Mouse (Mus musculus) lung, embryonic 14.5 days (tissue): Measurements from ENCODE around the gene Cab39. TPM values are rescaled to one million over a fixed set of nuclear protein-coding genes. Genes with fewer than 3 reads are reported as not detected.
A peak's percentile ranks its signal among the peaks of the same experiment; 100 is the strongest.

ENCODE experiments used
- ATAC-seq: fragments of 200-750 bp; cut with Nextera tagmentation; 2 replicates; pipeline ENCODE4 v1.8.0; 2017; ENCODE audit warnings: mild to moderate bottlenecking, moderate TSS enrichment, moderate library complexity; ENCODE audit not compliant: insufficient read depth
- DNase-seq: peaks from one replicate; pipeline ENCODE4 v3.0.0-alpha.2; 2015
- H3K27ac ChIP-seq: fragments of 300-500 bp; sonication (generic); 2 replicates; pipeline ENCODE4 v1.5.1; 2014; ENCODE audit warnings: low read depth, mild to moderate bottlenecking, moderate library complexity
- H3K27me3 ChIP-seq: fragments of 300-500 bp; sonication (generic); 2 replicates; pipeline ENCODE4 v1.6.1; 2014; ENCODE audit warnings: low read length, control low read depth; ENCODE audit not compliant: insufficient read depth
- H3K36me3 ChIP-seq: fragments of 300-500 bp; sonication (generic); 2 replicates; pipeline ENCODE4 v1.6.1; 2014; ENCODE audit warnings: control low read depth; ENCODE audit not compliant: insufficient read depth
- H3K4me1 ChIP-seq: fragments of 300-500 bp; sonication (generic); 2 replicates; pipeline ENCODE4 v1.6.1; 2014; ENCODE audit warnings: antibody characterized with exemption, control low read depth; ENCODE audit not compliant: insufficient read depth
- H3K4me2 ChIP-seq: fragments of 300-500 bp; sonication (generic); 2 replicates; pipeline ENCODE4 v1.6.1; 2014; ENCODE audit warnings: mild to moderate bottlenecking
- H3K4me3 ChIP-seq: fragments of 300-500 bp; sonication (generic); 2 replicates; pipeline ENCODE4 v1.5.1; 2014; ENCODE audit warnings: low read depth, low read length
- H3K9ac ChIP-seq: fragments of 300-500 bp; sonication (generic); 2 replicates; pipeline ENCODE4 v1.6.1; 2014
- H3K9me3 ChIP-seq: fragments of 300-500 bp; sonication (generic); 2 replicates; pipeline ENCODE4 v1.6.1; 2016; ENCODE audit warnings: low read depth, low read length, control low read depth
- CTCF ChIP-seq: IDR thresholded peaks from 2 replicates; pipeline ENCODE4 v1.5.1; 2016; ENCODE audit warnings: antibody characterized with exemption, low read depth
- WGBS: fragments of 180-500 bp; shearing (Covaris S2); extraction: QIAGEN DNeasy Blood & Tissue Kit; methylation state at CpG from one replicate; pipeline ENCODE4 v1.1.7; 2014; 5-methylcytosine and 5-hydroxymethylcytosine counted together
- polyA plus RNA-seq: library from polyadenylated mRNA; unstranded; fragments of >200 nt; fragmentation: Nextera tagmentation; extraction: Ambion mirVana; gene quantifications from 2 replicates; pipeline ENCODE4 v1.2.1, GENCODE M21; 2014

Cab39 gene
- polyA plus RNA-seq, 1 experiment from 2014 or later: 49.3 TPM

DNA sequence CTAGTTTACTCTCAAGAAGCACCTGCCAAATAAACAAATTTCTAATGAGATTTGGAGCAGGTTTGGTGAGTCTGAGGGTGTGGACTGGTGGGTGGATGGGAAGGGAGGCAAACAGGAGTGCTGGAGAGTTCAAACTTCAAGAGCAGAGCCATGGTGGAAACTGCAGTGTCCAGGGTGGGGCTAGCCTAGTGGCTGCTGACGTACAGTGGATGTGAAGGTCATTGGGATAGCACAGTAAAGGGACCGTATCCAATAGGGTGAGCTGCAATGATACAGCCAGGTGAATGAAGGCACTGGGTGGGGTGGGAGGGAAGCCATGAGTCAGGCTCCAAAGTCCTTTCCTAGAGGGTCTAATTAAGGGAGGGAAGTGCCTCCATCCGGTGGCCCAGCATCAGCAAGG lies 2.7 kb upstream of the Cab39 start:
- Histone ChIP-seq H3K36me3 (no peaks in the 10 kb centered on the region), H3K9ac (no peak overlapping the region), H3K4me1 (0 out of 2 replicates have a peak, but pooled peaks cover 4% of the 10 kb centered on the region), H3K4me2 (no peak overlapping the region), H3K4me3 (no peak overlapping the region), H3K27me3 (no peaks in the 10 kb centered on the region), H3K9me3 (no peaks in the 10 kb centered on the region), H3K27ac (no peak overlapping the region)
- DNase-seq: no peak
- 65% methylated on average over 3 of the region's 3 CpGs for WGBS
- TF ChIP-seq CTCF: no peak
- ATAC-seq: no peak

DNA sequence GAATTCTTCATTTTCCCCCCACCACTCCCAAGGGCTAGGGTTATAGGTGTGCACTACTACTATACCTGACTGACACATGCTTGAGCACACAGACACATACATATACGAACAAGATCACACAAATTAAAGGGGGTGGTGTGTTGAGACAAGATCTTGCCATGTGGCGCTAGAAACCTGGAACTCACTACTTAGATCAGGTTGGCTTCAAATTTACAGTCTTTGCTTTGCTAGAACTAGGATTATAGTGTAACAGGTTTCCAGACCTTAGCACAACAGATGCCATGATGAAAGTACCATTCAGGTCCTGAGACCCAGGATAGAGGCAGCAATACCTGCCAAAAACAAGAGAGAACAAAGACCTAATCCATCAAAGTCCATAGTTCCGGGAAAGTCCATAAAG lies 1.8 kb upstream of the Cab39 start:
- H3K27ac ChIP-seq: no peak overlapping the region
- no peak for ATAC-seq
- no peaks in the 10 kb centered on the region for H3K27me3 ChIP-seq
- WGBS: 78% methylated on average over 3 of the region's 3 CpGs
- no peak overlapping the region for H3K4me3 ChIP-seq
- 0 out of 2 replicates have a peak, but pooled peaks cover 3% of the 10 kb centered on the region for H3K36me3 ChIP-seq
- no peak for DNase-seq
- H3K4me2 ChIP-seq: no peak overlapping the region
- no peak overlapping the region for H3K9ac ChIP-seq
- H3K9me3 ChIP-seq: no peaks in the 10 kb centered on the region
- no peak for TF ChIP-seq CTCF
- H3K4me1 ChIP-seq: 0 out of 2 replicates have a peak, but pooled peaks cover 4% of the 10 kb centered on the region

DNA sequence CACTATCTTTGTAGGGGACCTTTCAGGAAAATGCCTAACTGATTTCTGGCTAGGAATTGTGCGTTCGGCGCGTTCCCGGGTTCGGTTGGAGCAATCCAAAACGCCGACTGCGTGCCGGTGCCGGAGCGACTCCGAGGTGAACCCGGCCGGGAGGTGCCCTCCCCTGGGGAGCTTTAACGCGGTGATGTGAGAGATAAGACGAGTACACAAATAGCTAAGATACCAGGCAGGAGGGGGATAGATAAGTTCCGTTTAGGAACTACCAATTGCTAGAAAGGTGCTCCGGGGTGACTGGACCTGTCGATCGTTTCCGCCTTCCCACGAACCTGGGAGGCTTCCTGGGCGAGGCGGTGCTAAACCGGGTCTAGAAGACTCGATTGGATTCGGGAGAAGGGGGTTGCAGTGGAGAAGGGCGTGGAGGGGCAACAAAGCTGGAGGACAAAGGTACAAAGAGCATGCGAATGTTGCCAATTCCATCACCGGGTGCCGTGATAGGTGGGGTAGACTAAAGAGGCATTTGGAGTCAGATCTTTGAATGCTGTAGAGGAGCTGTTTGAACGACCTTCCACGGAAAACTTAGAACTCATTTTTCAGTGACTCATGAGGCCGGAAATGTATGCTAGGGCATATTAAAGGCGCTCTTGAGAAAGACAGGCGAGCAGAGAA lies 998 bp downstream of the Cab39 start:
- DNase-seq (peak; percentile 62), ATAC-seq (peak; percentile 25; the same call in 1 of the 2 replicates)
- Histone ChIP-seq H3K4me3 (peak overlapping the region; percentile 96), H3K27ac (peak overlapping the region; percentile 95), H3K36me3 (0 out of 2 replicates have a peak, but pooled peaks cover 3% of the 10 kb centered on the region), H3K9me3 (no peaks in the 10 kb centered on the region), H3K9ac (peak overlapping the region; percentile 95), H3K4me1 (0 out of 2 replicates have a peak, but pooled peaks cover 4% of the 10 kb centered on the region), H3K4me2 (peak overlapping the region; percentile 80), H3K27me3 (no peaks in the 10 kb centered on the region)
- TF ChIP-seq CTCF: no peak
- under 1% methylated on average over 38 of the region's 38 CpGs for WGBS

DNA sequence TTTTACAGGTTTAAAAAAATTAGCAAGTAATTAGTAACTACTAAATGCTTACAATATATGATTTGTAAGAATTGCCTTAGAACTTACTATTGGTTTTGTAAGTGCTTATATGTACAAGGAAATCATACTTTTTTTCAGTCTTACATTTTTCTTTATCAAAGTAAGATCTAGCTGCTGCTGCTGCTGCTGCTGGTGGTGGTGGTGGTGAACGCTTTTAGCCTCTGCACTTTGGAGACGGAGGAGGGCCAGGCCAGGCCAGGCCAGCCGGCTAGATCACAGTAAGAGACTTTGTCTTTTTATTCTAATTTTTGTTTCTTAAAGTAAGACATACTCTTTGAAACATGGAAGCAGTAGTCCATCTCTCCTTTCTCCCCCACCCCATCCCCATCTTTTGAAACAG lies 2.0 kb downstream of the Cab39 start:
- DNase-seq: no peak
- 55% methylated on average over 3 of the region's 3 CpGs for WGBS
- no peak for ATAC-seq
- no peak overlapping the region for H3K27ac ChIP-seq
- H3K9ac ChIP-seq: no peak overlapping the region
- H3K4me2 ChIP-seq: peak overlapping the region; percentile 43
- no peak for TF ChIP-seq CTCF
- H3K4me3 ChIP-seq: peak overlapping the region; percentile 15
- H3K4me1 ChIP-seq: 0 out of 2 replicates have a peak, but pooled peaks cover 4% of the 10 kb centered on the region
- 0 out of 2 replicates have a peak, but pooled peaks cover 3% of the 10 kb centered on the region for H3K36me3 ChIP-seq
- no peaks in the 10 kb centered on the region for H3K9me3 ChIP-seq
- no peaks in the 10 kb centered on the region for H3K27me3 ChIP-seq

DNA sequence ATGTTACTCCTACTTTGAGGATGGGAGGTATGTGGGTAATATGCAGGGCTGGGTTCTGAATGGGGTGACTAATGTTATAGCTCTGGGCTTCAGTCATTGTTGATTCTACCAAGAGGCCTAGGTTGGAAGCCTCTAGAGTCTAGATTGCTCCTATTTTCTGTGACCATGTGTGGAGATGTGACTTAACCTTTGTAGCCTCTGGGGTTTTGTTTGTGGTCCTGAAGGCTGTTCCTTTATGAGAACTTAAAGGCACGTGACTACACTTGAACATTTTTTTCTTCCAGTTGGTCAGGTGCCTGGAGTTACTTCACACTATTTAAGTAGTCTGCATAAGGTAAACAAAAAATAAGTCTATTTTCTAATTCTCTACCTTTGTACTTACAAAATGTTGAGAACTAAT lies 6.5 kb downstream of the Cab39 start:
- no peak for DNase-seq
- 50% methylated on average over 1 of the region's 1 CpGs for WGBS

DNA sequence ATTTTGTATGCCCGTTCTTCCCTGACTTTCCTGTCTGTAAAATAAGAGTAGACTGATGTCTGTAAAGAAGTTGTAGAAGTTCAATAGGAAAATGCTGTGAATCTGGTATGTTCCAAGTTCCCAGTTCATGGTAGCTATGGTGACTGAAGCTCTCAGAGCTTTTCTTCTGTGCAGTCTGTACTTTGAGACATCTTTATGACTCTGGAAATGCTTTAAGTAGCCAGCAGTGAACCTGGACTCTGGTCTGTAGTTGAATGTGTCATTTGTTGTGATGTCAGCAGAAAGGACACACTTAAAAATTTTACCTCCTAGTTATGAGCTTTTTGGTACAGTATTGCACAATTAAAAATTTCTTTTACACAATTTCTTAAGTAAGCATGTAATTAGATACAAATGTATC lies 9.3 kb downstream of the Cab39 start:
- no peak for ATAC-seq
- 95% methylated on average over 1 of the region's 1 CpGs for WGBS
- H3K36me3 ChIP-seq: no peaks in the 10 kb centered on the region

More for the DNA sequence above, 6.5 kb downstream of the Cab39 start:
- Histone ChIP-seq H3K27me3 (no peaks in the 10 kb centered on the region), H3K4me3 (no peak overlapping the region), H3K4me2 (no peak overlapping the region), H3K4me1 (0 out of 2 replicates have a peak, but pooled peaks cover 4% of the 10 kb centered on the region), H3K36me3 (0 out of 2 replicates have a peak, but pooled peaks cover 3% of the 10 kb centered on the region), H3K9ac (no peak overlapping the region), H3K27ac (no peak overlapping the region), H3K9me3 (no peaks in the 10 kb centered on the region)
- ATAC-seq: no peak
- no peak for TF ChIP-seq CTCF

DNA sequence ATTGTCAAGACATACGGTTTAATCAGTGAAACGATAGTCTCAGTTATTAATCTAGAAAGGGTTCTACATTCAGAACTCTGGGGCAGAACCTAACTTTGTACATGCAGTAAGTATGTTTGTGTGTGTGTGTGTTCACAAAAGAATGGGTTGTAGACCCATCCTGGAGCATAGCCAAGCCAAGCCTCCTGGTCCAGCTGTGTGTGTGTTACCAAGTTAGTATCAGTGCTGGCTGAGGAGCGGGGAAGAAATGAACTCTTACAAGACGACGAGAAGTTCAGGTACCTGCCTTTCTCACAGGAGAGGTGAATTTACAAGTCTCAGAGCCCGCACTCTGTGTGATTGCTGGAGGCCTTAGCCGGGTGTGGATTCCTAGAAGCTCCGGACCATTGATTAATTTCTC lies 11.3 kb downstream of the Cab39 start:
- WGBS: 85% methylated on average over 8 of the region's 8 CpGs
- TF ChIP-seq CTCF: no peak
- DNase-seq: no peak

More for the DNA sequence above, 9.3 kb downstream of the Cab39 start:
- Histone ChIP-seq H3K27ac (no peak overlapping the region), H3K27me3 (no peaks in the 10 kb centered on the region), H3K4me2 (no peak overlapping the region), H3K4me1 (no peaks in the 10 kb centered on the region), H3K9me3 (no peaks in the 10 kb centered on the region), H3K9ac (no peak overlapping the region), H3K4me3 (no peak overlapping the region)
- TF ChIP-seq CTCF: no peak
- no peak for DNase-seq

More for the DNA sequence above, 11.3 kb downstream of the Cab39 start:
- Histone ChIP-seq H3K27ac (no peak overlapping the region), H3K9me3 (no peaks in the 10 kb centered on the region), H3K27me3 (no peaks in the 10 kb centered on the region), H3K9ac (no peak overlapping the region), H3K4me3 (no peak overlapping the region), H3K4me1 (peaks cover 4% of the 10 kb centered on the region; the same call in 1 of the 2 replicates), H3K36me3 (no peaks in the 10 kb centered on the region), H3K4me2 (no peak overlapping the region)
- ATAC-seq: no peak
